Mouse (Mus musculus): Measurements from ENCODE around the gene Zmym6.
"Not testable (repeated sequence)": the region's sequence is repeated elsewhere in the genome, so short reads cannot be mapped to it uniquely, and the experiment has no call there.

Gene Zmym6

DNA sequence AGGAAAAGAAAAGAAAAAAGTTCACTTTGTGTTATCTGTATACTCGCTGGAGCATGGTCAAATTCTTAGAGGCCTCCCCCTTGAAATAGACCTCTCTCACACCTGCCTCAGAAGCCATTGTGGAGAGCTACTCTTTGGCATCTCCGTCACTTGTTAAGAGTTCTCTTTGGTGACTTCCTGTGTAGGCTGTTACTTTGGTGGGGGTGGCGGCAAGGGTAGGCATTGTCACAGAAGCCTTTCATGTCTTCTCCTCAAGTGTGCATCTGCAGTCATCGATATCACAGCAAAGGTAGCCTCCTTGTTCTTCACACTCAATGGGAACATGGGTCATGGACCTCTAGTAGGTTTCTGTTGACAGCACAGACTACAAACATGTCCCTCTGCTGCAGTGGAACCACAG lies 17.9 kb downstream of the Zmym6 start:
- Histone ChIP-seq H3K4me1 (replicated peaks; ENCODE audit: low read depth, low read length) (no peaks in the 10 kb centered on the region), H3K36me3 (ENCODE audit: insufficient read depth, low read length) (peaks cover 33% of the 10 kb centered on the region), H3K9me3 (ENCODE audit: low read length) (no peaks in the 10 kb centered on the region), H3K4me3 (replicated peaks; ENCODE audit: low read length) (no peak overlapping the region), H3K27me3 (ENCODE audit: insufficient read depth, low read length) (no peaks in the 10 kb centered on the region)
- TF ChIP-seq CTCF (conservative IDR thresholded peaks at IDR 0.05; ENCODE audit: low read length) (no peak), NANOG (IDR thresholded peaks at IDR 0.05; ENCODE audit: borderline replicate concordance, low read length) (no peak), POU5F1 (IDR thresholded peaks at IDR 0.05; ENCODE audit: borderline replicate concordance, low read length) (no peak)

DNA sequence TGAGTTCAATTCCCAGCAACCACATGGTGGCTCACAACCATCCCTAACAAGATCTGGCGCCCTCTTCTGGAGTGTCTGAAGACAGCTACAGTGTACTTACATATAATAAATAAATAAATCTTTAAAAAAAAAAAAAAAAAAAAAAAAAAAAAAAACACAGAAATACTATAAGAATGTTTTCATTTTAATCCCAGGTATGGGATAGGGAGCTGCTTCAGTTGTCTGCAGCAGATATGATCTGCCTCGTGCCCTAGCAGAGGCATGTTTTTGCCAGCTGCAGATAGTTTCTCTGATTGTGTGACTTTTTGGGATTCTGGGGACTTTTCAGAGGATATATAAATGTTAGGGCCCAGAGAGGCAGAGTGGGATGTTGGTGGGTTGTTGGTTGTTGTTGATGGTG lies 22.4 kb downstream of the Zmym6 start:
- not testable (repeated sequence) for H3K4me1 ChIP-seq (replicated peaks; ENCODE audit: low read depth, low read length); H3K9me3 ChIP-seq (ENCODE audit: low read length); H3K27me3 ChIP-seq (ENCODE audit: insufficient read depth, low read length); H3K4me3 ChIP-seq (replicated peaks; ENCODE audit: low read length)
- H3K36me3 ChIP-seq (ENCODE audit: insufficient read depth, low read length), result peaks cover 16% of the 10 kb centered on the region
- peak; percentile 6; the same call in 1 of the 2 replicates for TF ChIP-seq CTCF (conservative IDR thresholded peaks at IDR 0.05; ENCODE audit: low read length)

DNA sequence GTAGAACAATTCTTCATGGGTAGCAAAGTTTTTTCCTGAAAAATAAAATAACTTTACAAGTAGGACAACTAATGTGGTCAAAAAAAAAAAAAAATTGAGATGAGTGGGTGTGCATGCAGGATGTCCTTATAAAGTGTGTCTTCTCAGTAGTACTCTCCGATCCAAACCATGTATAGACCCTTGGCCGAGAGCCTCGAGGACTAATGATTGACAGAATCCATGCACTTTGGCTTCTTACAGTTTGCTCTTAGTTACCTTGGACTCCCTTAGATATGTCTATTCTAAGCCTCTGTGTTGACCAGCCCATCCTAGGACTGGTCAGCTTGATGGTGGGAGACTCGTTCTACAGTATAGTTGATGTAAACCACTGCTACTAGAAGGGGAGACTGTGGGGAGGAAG lies 30.4 kb downstream of the Zmym6 start:
- no peaks in the 10 kb centered on the region for H3K9me3 ChIP-seq (ENCODE audit: low read length)
- TF ChIP-seq POU5F1 (IDR thresholded peaks at IDR 0.05; ENCODE audit: borderline replicate concordance, low read length) (no peak), NANOG (IDR thresholded peaks at IDR 0.05; ENCODE audit: borderline replicate concordance, low read length) (no peak), CTCF (conservative IDR thresholded peaks at IDR 0.05; ENCODE audit: low read length) (no peak)
- H3K4me1 ChIP-seq (replicated peaks; ENCODE audit: low read depth, low read length), result no peaks in the 10 kb centered on the region
- no peaks in the 10 kb centered on the region for H3K27me3 ChIP-seq (ENCODE audit: insufficient read depth, low read length)
- H3K36me3 ChIP-seq (ENCODE audit: insufficient read depth, low read length), result peaks cover 18% of the 10 kb centered on the region
- H3K4me3 ChIP-seq (replicated peaks; ENCODE audit: low read length), result no peak overlapping the region

DNA sequence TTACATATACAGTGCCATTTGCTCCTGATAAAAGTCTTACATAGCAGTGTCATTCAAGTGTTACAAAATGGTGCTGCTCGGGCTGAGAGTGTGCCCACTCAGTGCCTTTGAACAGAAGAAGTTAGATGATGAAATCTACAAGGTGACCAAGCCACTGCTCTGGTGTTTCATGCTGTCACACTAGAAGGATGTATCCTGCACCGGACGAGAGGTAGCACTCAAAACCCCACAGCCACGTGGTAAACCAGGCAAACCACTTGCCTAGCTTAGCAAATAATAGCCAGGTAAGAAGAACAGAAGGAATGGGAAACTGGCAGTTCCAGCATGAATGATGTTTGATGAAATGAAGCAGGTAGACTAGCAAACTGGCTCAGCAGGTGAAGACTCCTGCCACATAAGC lies 33.4 kb downstream of the Zmym6 start:
- H3K36me3 ChIP-seq (ENCODE audit: insufficient read depth, low read length), result peaks cover 12% of the 10 kb centered on the region
- H3K27me3 ChIP-seq (ENCODE audit: insufficient read depth, low read length), result no peaks in the 10 kb centered on the region
- H3K4me3 ChIP-seq (replicated peaks; ENCODE audit: low read length), result no peak overlapping the region
- TF ChIP-seq POU5F1 (IDR thresholded peaks at IDR 0.05; ENCODE audit: borderline replicate concordance, low read length), result no peak
- H3K4me1 ChIP-seq (replicated peaks; ENCODE audit: low read depth, low read length), result no peaks in the 10 kb centered on the region
- no peaks in the 10 kb centered on the region for H3K9me3 ChIP-seq (ENCODE audit: low read length)

DNA sequence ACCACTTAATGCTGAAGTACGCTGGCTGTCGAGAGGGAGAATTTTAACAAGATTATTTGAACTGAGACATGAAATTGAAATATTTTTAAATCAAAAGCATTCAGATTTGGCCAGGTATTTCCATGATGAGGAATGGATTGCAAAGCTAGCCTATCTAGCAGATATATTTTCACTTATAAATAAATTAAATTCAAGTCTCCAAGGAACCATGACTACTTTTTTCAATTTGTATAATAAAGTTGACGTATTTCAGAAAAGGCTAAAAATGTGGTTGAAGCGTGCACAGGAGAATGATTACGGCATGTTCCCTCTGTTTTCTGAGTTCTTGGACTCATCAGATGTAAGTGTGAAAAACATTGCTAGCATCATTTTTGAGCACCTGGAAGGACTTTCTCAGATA lies 46.2 kb downstream of the Zmym6 start, which contains the start of gene Tmem35b:
Tmem35b (plus strand) TSS at position 301 of the 400 bp plus-strand sequence.
- TF ChIP-seq CTCF (conservative IDR thresholded peaks at IDR 0.05; ENCODE audit: low read length), result no peak
- TF ChIP-seq POU5F1 (IDR thresholded peaks at IDR 0.05; ENCODE audit: borderline replicate concordance, low read length), result no peak
- TF ChIP-seq NANOG (IDR thresholded peaks at IDR 0.05; ENCODE audit: borderline replicate concordance, low read length), result no peak
- no peak within 1 kb of the TSS for H3K4me3 ChIP-seq (replicated peaks; ENCODE audit: low read length)
- H3K4me1 ChIP-seq (replicated peaks; ENCODE audit: low read depth, low read length), result peaks cover 49% of the 10 kb centered on the region
- peaks cover 17% of the 10 kb centered on the region for H3K36me3 ChIP-seq (ENCODE audit: insufficient read depth, low read length)
- no peaks in the 10 kb centered on the region for H3K9me3 ChIP-seq (ENCODE audit: low read length)
- H3K27me3 ChIP-seq (ENCODE audit: insufficient read depth, low read length), result no peaks in the 10 kb centered on the region

DNA sequence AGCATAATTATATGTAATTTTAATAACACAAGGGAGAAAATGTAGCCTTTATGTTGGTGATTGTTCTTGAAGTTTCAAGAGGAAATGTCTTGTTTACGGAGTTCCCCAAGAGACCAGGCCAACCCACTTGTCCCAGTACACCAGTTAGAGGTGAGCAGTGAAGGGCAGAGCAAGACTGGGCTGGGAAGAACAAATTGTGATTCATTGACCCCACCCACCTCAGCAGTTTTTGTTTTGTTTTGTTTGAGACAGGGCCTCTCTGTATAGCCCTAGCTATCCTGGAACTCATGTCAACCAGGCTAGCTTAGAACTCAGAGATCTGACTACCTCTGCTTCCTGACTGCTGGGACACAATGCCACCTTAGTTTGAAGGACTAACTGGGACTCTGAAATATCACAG lies 47.1 kb downstream of the Zmym6 start:
- H3K36me3 ChIP-seq (ENCODE audit: insufficient read depth, low read length), result peaks cover 26% of the 10 kb centered on the region
- H3K9me3 ChIP-seq (ENCODE audit: low read length), result no peaks in the 10 kb centered on the region
- H3K4me1 ChIP-seq (replicated peaks; ENCODE audit: low read depth, low read length), result peaks cover 52% of the 10 kb centered on the region
- H3K4me3 ChIP-seq (replicated peaks; ENCODE audit: low read length), result no peak overlapping the region
- no peaks in the 10 kb centered on the region for H3K27me3 ChIP-seq (ENCODE audit: insufficient read depth, low read length)
- no peak for TF ChIP-seq POU5F1 (IDR thresholded peaks at IDR 0.05; ENCODE audit: borderline replicate concordance, low read length)
- no peak for TF ChIP-seq CTCF (conservative IDR thresholded peaks at IDR 0.05; ENCODE audit: low read length)
- no peak for TF ChIP-seq NANOG (IDR thresholded peaks at IDR 0.05; ENCODE audit: borderline replicate concordance, low read length)

DNA sequence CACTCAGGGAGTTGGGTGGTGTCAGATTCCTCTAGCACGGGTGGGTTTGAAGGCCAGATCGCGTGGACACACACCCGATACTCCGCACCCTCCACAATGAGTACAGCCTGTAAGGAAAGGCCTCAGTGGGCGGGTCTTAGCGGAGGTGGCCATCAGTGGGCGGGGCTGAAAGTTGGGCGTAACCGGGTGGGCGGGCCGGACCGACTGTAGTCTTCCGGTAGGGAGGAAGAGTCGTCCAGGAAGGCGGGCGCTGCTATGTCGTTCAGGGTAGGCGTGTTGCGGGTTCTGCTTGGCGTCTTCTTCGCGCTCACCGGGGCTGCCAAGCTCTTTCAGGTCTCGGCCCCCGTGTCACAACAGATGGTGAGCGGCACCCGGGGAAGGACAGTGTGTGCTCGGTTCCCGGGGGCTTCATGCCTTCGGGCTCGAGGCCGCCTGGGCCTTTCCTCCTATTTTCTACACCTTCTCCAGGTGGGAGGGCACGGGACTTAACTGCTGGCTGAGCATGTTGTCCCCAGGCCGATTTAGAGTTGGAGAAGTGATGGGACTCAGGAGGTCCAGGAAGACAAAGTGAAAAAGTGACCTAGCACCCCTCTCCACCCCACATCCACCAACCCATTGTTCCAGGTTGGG lies 48.8 kb downstream of the Zmym6 start:
- H3K9me3 ChIP-seq (ENCODE audit: low read length), result no peaks in the 10 kb centered on the region

DNA sequence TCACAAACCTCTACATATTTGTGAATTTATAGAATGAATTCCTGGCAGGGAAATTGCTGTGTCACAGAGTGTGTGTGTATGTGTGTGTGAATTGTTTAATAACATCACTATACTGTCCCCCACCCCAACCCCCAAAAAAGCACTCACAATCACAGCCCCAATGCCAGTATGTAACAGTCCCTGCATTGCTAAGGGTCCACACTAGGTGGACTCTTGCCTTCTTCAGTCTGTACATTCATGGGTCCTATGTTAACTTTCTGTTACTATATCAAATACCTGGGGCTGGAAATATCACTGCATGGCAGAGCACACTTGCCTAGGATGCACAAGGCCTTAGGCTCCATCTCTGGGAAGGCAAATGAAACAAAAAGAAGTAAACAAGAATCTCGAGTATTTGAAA lies 57.5 kb downstream of the Zmym6 start:
- Histone ChIP-seq H3K9me3 (ENCODE audit: low read length) (no peaks in the 10 kb centered on the region), H3K36me3 (ENCODE audit: insufficient read depth, low read length) (peaks cover under 1% of the 10 kb centered on the region; the same call in 1 of the 2 replicates), H3K4me1 (replicated peaks; ENCODE audit: low read depth, low read length) (peaks cover 27% of the 10 kb centered on the region), H3K4me3 (replicated peaks; ENCODE audit: low read length) (no peak overlapping the region), H3K27me3 (ENCODE audit: insufficient read depth, low read length) (no peaks in the 10 kb centered on the region)
- TF ChIP-seq NANOG (IDR thresholded peaks at IDR 0.05; ENCODE audit: borderline replicate concordance, low read length) (no peak), CTCF (conservative IDR thresholded peaks at IDR 0.05; ENCODE audit: low read length) (no peak), POU5F1 (IDR thresholded peaks at IDR 0.05; ENCODE audit: borderline replicate concordance, low read length) (no peak)

More for the DNA sequence above, 48.8 kb downstream of the Zmym6 start:
- Histone ChIP-seq H3K27me3 (ENCODE audit: insufficient read depth, low read length) (no peaks in the 10 kb centered on the region), H3K4me1 (replicated peaks; ENCODE audit: low read depth, low read length) (peaks cover 52% of the 10 kb centered on the region), H3K36me3 (ENCODE audit: insufficient read depth, low read length) (peaks cover 30% of the 10 kb centered on the region), H3K4me3 (replicated peaks; ENCODE audit: low read length) (peak overlapping the region; percentile 82)
- TF ChIP-seq NANOG (IDR thresholded peaks at IDR 0.05; ENCODE audit: borderline replicate concordance, low read length) (no peak), POU5F1 (IDR thresholded peaks at IDR 0.05; ENCODE audit: borderline replicate concordance, low read length) (no peak), CTCF (conservative IDR thresholded peaks at IDR 0.05; ENCODE audit: low read length) (no peak)

DNA sequence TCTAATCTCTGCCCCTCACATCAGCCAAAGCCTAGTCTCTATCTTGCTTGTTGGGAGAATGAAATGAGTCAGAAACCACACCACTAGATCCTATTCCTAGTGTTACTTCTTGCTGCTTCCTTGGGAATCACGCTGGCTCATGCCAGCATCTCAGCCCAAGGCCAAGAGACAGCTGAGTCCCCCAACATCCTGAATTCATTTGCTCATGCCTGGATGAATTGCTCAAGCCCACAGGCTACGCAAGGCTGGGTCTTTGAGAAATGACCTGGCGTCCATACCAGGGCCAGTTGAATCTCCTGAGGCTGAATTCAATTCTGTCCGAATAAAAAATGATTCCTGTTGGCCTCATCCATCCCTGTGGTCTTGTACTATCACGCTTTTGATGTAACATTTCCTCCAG lies 60.4 kb downstream of the Zmym6 start:
- no peaks in the 10 kb centered on the region for H3K27me3 ChIP-seq (ENCODE audit: insufficient read depth, low read length)
- TF ChIP-seq NANOG (IDR thresholded peaks at IDR 0.05; ENCODE audit: borderline replicate concordance, low read length), result no peak
- TF ChIP-seq POU5F1 (IDR thresholded peaks at IDR 0.05; ENCODE audit: borderline replicate concordance, low read length), result no peak
- no peak for TF ChIP-seq CTCF (conservative IDR thresholded peaks at IDR 0.05; ENCODE audit: low read length)
- H3K9me3 ChIP-seq (ENCODE audit: low read length), result no peaks in the 10 kb centered on the region
- no peaks in the 10 kb centered on the region for H3K36me3 ChIP-seq (ENCODE audit: insufficient read depth, low read length)
- H3K4me1 ChIP-seq (replicated peaks; ENCODE audit: low read depth, low read length), result peaks cover 25% of the 10 kb centered on the region
- no peak overlapping the region for H3K4me3 ChIP-seq (replicated peaks; ENCODE audit: low read length)
